ENCODE assay signal across 17 mouse cellular contexts in genomic region chr6:30072476-30072875, GRCm38 (mm10). TPM values are rescaled to one million over a fixed set of nuclear protein-coding genes. Genes with fewer than 3 reads are reported as not detected.
DNase-seq lines count a peak whose midpoint lies in the region; ATAC-seq and TF ChIP-seq lines count a peak whose summit lies in the region.
"Had no signal": no experiment of that assay in that cellular context is flagged by ENCODE, and none has a peak within 500 bp of the region (broad histone marks: within the 10 kb centered on the region; RNA-seq: fewer than 3 reads in every experiment).

No protein-coding gene starts in this region.

- H3K4me1 ChIP-seq in heart, adult 2 months (ENCODE audit: control insufficient read depth, insufficient read depth, low read length) = peaks cover 4% of the 10 kb centered on the region; the same call in 1 of the 2 replicates
- no peaks in the 10 kb centered on the region for H3K4me1 ChIP-seq in lung, postnatal 0 days (ENCODE audit: insufficient read depth, low read depth, low read length)
- H3K4me1 ChIP-seq: midbrain, embryonic 15.5 days; neural tube, embryonic 13.5 days had no signal

- ATAC-seq in lung, postnatal 0 days = no peak
- ATAC-seq: midbrain, embryonic 15.5 days; Patski had no signal

- H3K79me2 ChIP-seq in heart, adult 2 months (replicated peaks; ENCODE audit: control insufficient read depth, insufficient read depth, low read length) = peaks cover 6% of the 10 kb centered on the region; the same call in 1 of the 2 replicates

- TF ChIP-seq POLR2A in heart, adult 2 months (IDR thresholded peaks at IDR 0.05; ENCODE audit: insufficient read depth, low read depth, low read length) = no peak

- no peaks in the 10 kb centered on the region for H3K9me3 ChIP-seq in lung, postnatal 0 days (ENCODE audit: low read length)
- H3K9me3 ChIP-seq: forebrain, embryonic 12.5 days; midbrain, embryonic 15.5 days; neural tube, embryonic 13.5 days had no signal

- TF ChIP-seq EP300 in heart, adult 2 months (IDR thresholded peaks at IDR 0.05; ENCODE audit: insufficient read depth, low read depth, low read length) = no peak
- no peak for TF ChIP-seq EP300 in lung, postnatal 0 days (IDR thresholded peaks at IDR 0.05)

- H3K4me3 ChIP-seq in heart, adult 2 months = no peak overlapping the region
- no peak overlapping the region for H3K4me3 ChIP-seq in lung, postnatal 0 days (ENCODE audit: low read depth, low read length)
- H3K4me3 ChIP-seq: forebrain, embryonic 12.5 days; midbrain, embryonic 15.5 days; neural tube, embryonic 13.5 days had no signal

- no peaks in the 10 kb centered on the region for H3K27me3 ChIP-seq in heart, adult 2 months (ENCODE audit: control insufficient read depth, insufficient read depth, low read length)
- no peaks in the 10 kb centered on the region for H3K27me3 ChIP-seq in lung, postnatal 0 days (replicated peaks; ENCODE audit: insufficient read depth, low read length)
- H3K27me3 ChIP-seq: forebrain, embryonic 12.5 days; midbrain, embryonic 15.5 days; neural tube, embryonic 13.5 days; Patski had no signal

- H3K4me2 ChIP-seq in lung, postnatal 0 days (replicated peaks; ENCODE audit: low read depth, low read length) = no peak overlapping the region
- H3K4me2 ChIP-seq: forebrain, embryonic 12.5 days; midbrain, embryonic 15.5 days; neural tube, embryonic 13.5 days had no signal

- 92% methylated on average over 3 of the region's 3 CpGs for WGBS in heart, adult 2 months
- 88% methylated on average over 3 of the region's 3 CpGs for WGBS in lung, postnatal 0 days

- no peak overlapping the region for H3K9ac ChIP-seq in heart, adult 2 months (ENCODE audit: low read depth, low read length)
- no peak overlapping the region for H3K9ac ChIP-seq in lung, postnatal 0 days (replicated peaks; ENCODE audit: low read depth)
- H3K9ac ChIP-seq: forebrain, embryonic 12.5 days; midbrain, embryonic 15.5 days; neural tube, embryonic 13.5 days had no signal

- DNase-seq in heart, adult 2 months = no peak
- no peak for DNase-seq in heart, adult 8-10 months (ENCODE audit: low spot score)
- DNase-seq in lung, postnatal 0 days (ENCODE audit: low spot score) = no peak
- no peak for DNase-seq in lung, postnatal 4 days
- peak; percentile 25 for DNase-seq in T-cell, adult 2 months (ENCODE audit: low spot score)
- peak; percentile 16 for DNase-seq in thymus, postnatal 25 days
- DNase-seq in kidney, adult 18-20 months = no peak
- no peak for DNase-seq in heart, postnatal 36 days
- DNase-seq: adrenal gland, adult 2 months; cerebellum, adult 18-20 months; heart, postnatal 14 days; retina, postnatal 1 day had no signal

- no peak overlapping the region for H3K27ac ChIP-seq in heart, adult 2 months
- no peak overlapping the region for H3K27ac ChIP-seq in lung, postnatal 0 days (ENCODE audit: low read length)
- H3K27ac ChIP-seq: forebrain, embryonic 12.5 days; macrophage; midbrain, embryonic 15.5 days; neural tube, embryonic 13.5 days had no signal

- H3K36me3 ChIP-seq in heart, adult 2 months (ENCODE audit: control insufficient read depth, insufficient read depth, low read length) = no peaks in the 10 kb centered on the region; the same call in 1 of the 2 replicates
- no peaks in the 10 kb centered on the region for H3K36me3 ChIP-seq in lung, postnatal 0 days (ENCODE audit: insufficient read depth, low read length)
- H3K36me3 ChIP-seq: forebrain, embryonic 12.5 days; midbrain, embryonic 15.5 days; neural tube, embryonic 13.5 days had no signal

- intact Hi-C loops in heart, adult 2 months (cut with DNase I) = no loop called here
- intact Hi-C loops in heart, postnatal 36 days (cut with DNase I) = no loop called here

- peak; percentile 41 for TF ChIP-seq CTCF in heart, adult 2 months (IDR thresholded peaks at IDR 0.05)
- TF ChIP-seq CTCF in lung, postnatal 0 days (IDR thresholded peaks at IDR 0.05) = peak; percentile 43

RNA-seq across cellular contexts. Expression of gene Nrf1, which starts 24.7 kb away (rescaled TPM):
- 10 to 100 TPM; 12.7 to 12.8 TPM for total RNA-seq in heart, adult 2 months (2021)
- 13.9 and 21.1 TPM in 2 replicates for polyA plus RNA-seq in heart, adult 2 months (2012; rRNA removed)
- total RNA-seq in heart, adult 8-10 months (2022) = 10 to 100 TPM; 10.6 to 12.3 (median 11.3) TPM
- 22.7 and 24.6 TPM in 2 replicates for polyA plus RNA-seq in lung, postnatal 0 days (2015; fragmentation: Nextera tagmentation; extraction: Ambion mirVana)
- total RNA-seq in heart, postnatal 36 days (2021) = 10 to 100 TPM; 11.8 to 13.9 TPM

Comparison
In these comparisons a context has a peak if more than half of its experiments do, and no peak if none do; other contexts are left out.
1. DNase-seq: peak in T-cell, adult 2 months (single experiment) and thymus, postnatal 25 days (single experiment); none in heart, adult 2 months (0 of 2), heart, adult 8-10 months (single experiment), lung, postnatal 0 days (single experiment), lung, postnatal 4 days (0 of 2), kidney, adult 18-20 months (single experiment) and heart, postnatal 36 days (0 of 2).